Mouse (Mus musculus) ES-Bruce4 (cell line): ENCODE results near the gene Tas1r2. TPM values are rescaled to one million over a fixed set of nuclear protein-coding genes. Genes with fewer than 3 reads are reported as not detected.

Experiments
- H3K27ac ChIP-seq: 2 replicates; pipeline ENCODE4 v1.5.1; 2012; ENCODE audit warnings: low read length, inconsistent platforms; ENCODE audit not compliant: insufficient read depth
- H3K27me3 ChIP-seq: 2 replicates; pipeline ENCODE4 v1.6.1; 2012; ENCODE audit warnings: mild to moderate bottlenecking, low read length, inconsistent platforms; ENCODE audit not compliant: control insufficient read depth, poor library complexity, insufficient read depth, severe bottlenecking
- H3K36me3 ChIP-seq: 2 replicates; pipeline ENCODE4 v1.6.1; 2012; ENCODE audit warnings: inconsistent platforms, mild to moderate bottlenecking, low read length, moderate library complexity; ENCODE audit not compliant: control insufficient read depth, poor library complexity, insufficient read depth, severe bottlenecking
- H3K4me1 ChIP-seq: one replicate; pipeline ENCODE4 v1.8.1; 2011; ENCODE audit warnings: low read length; ENCODE audit not compliant: control insufficient read depth, insufficient read depth
- H3K4me3 ChIP-seq: 2 replicates; pipeline ENCODE4 v1.5.1; 2011; ENCODE audit warnings: low read depth, mild to moderate bottlenecking, low read length
- H3K9ac ChIP-seq: 2 replicates; pipeline ENCODE4 v1.6.1; 2012; ENCODE audit warnings: low read depth, mild to moderate bottlenecking, inconsistent platforms; ENCODE audit not compliant: poor library complexity, severe bottlenecking
- H3K9me3 ChIP-seq: replicated peaks from 2 replicates; pipeline ENCODE4 v1.6.1; 2012; ENCODE audit warnings: mild to moderate bottlenecking, low read length, inconsistent platforms; ENCODE audit not compliant: control insufficient read depth, poor library complexity, insufficient read depth, severe bottlenecking
- CTCF ChIP-seq: IDR thresholded peaks from one replicate; pipeline ENCODE4 v1.8.1; 2011; ENCODE audit warnings: low read depth, low read length
- EP300 ChIP-seq: IDR thresholded peaks from 2 replicates; pipeline ENCODE4 v1.6.1; 2011; ENCODE audit warnings: low read depth, low read length; ENCODE audit not compliant: insufficient read depth
- POLR2A ChIP-seq: IDR thresholded peaks from one replicate; pipeline ENCODE4 v1.8.1; 2011; ENCODE audit warnings: low read length; ENCODE audit not compliant: insufficient read depth
- polyA plus RNA-seq: library from polyadenylated mRNA; stranded (reverse); fragments of >200 nt; gene quantifications from 2 replicates; pipeline ENCODE4 v1.2.4, GENCODE M21; 2011; ENCODE audit warnings: low read depth; ENCODE audit not compliant: missing spikeins, insufficient read depth, insufficient read length

The Tas1r2 gene
- polyA plus RNA-seq, 1 experiment = not detected

GRCm38 (mm10) chr4:139614524-139615260, 38.6 kb upstream of the Tas1r2 start:
- no peak overlapping the region for H3K27ac ChIP-seq
- peak; percentile 26 for TF ChIP-seq CTCF
- TF ChIP-seq EP300 = no peak
- no peaks in the 10 kb centered on the region for H3K27me3 ChIP-seq
- H3K9me3 ChIP-seq = no peaks in the 10 kb centered on the region
- H3K4me1 ChIP-seq = peaks cover 4% of the 10 kb centered on the region
- H3K36me3 ChIP-seq = no peaks in the 10 kb centered on the region
- no peak overlapping the region for H3K9ac ChIP-seq
- H3K4me3 ChIP-seq = peak overlapping the region; percentile 78

- H3K9ac ChIP-seq = peak overlapping the region; percentile 56
- no peaks in the 10 kb centered on the region for H3K36me3 ChIP-seq
- H3K4me1 ChIP-seq = peaks cover 1% of the 10 kb centered on the region
- H3K27me3 ChIP-seq = no peaks in the 10 kb centered on the region
- peak overlapping the region; percentile 78 for H3K4me3 ChIP-seq
- H3K9me3 ChIP-seq = no peaks in the 10 kb centered on the region
- TF ChIP-seq EP300 = 0 out of 2 replicates have a peak, but pooled peaks have one; percentile 1
- no peak for TF ChIP-seq CTCF
- TF ChIP-seq POLR2A = peak; percentile 17
- H3K27ac ChIP-seq = peak overlapping the region; percentile 28
Measured at GRCm38 (mm10) chr4:139616276-139617000, 36.9 kb upstream of the Tas1r2 start.

GRCm38 (mm10) chr4:139617001-139617364, 36.4 kb upstream of the Tas1r2 start:
- no peaks in the 10 kb centered on the region for H3K36me3 ChIP-seq
- H3K4me1 ChIP-seq = peaks cover 1% of the 10 kb centered on the region
- no peaks in the 10 kb centered on the region for H3K9me3 ChIP-seq
- H3K27me3 ChIP-seq = no peaks in the 10 kb centered on the region
- peak overlapping the region; percentile 29; the same call in 1 of the 2 replicates for H3K9ac ChIP-seq
- no peak for TF ChIP-seq CTCF
- no peak for TF ChIP-seq EP300
- TF ChIP-seq POLR2A = no peak
- peak overlapping the region; percentile 15; the same call in 1 of the 2 replicates for H3K4me3 ChIP-seq
- 0 out of 2 replicates have a peak overlapping the region, but pooled peaks have one; percentile 28 for H3K27ac ChIP-seq

DNA sequence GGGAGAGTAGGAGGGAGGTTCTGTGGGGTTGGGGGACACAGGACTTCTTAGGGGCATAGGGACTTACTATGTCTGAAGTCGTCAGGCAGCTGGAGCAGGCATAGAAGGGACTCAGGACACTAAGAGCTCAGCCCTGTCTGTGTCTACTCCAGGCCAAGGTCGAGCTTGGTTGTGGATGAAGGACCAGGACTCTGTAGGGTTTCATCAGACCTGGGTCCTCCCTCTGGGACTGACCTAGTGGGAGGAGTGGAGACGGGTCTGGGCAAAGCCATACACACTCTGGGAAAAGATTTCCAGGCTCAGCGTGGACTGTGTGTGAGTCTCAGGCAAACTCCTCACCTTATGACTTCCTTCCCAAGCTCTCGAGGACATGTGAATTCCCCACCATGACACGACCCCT, 33.6 kb upstream of the Tas1r2 start:
- Histone ChIP-seq H3K36me3 (no peaks in the 10 kb centered on the region), H3K4me3 (no peak overlapping the region), H3K4me1 (peaks cover 6% of the 10 kb centered on the region), H3K9me3 (no peaks in the 10 kb centered on the region), H3K9ac (no peak overlapping the region), H3K27me3 (no peaks in the 10 kb centered on the region), H3K27ac (no peak overlapping the region)
- TF ChIP-seq CTCF = no peak
- no peak for TF ChIP-seq EP300
- no peak for TF ChIP-seq POLR2A

GRCm38 (mm10) chr4:139622373-139623282, 30.7 kb upstream of the Tas1r2 start, which contains the start of gene Aldh4a1:
Gene Aldh4a1 (plus strand): TSS chr4:139622866.
- TF ChIP-seq POLR2A (peak; percentile 91), EP300 (0 out of 2 replicates have a peak, but pooled peaks have one; percentile 56), CTCF (no peak)
- H3K36me3 ChIP-seq = no peaks in the 10 kb centered on the region
- peaks cover 9% of the 10 kb centered on the region for H3K4me1 ChIP-seq
- H3K9ac ChIP-seq = peak within 1 kb of the TSS; percentile 40
- H3K27me3 ChIP-seq = no peaks in the 10 kb centered on the region
- H3K27ac ChIP-seq = no peak within 1 kb of the TSS
- H3K4me3 ChIP-seq = peak within 1 kb of the TSS; percentile 81
- H3K9me3 ChIP-seq = no peaks in the 10 kb centered on the region
